Mouse (Mus musculus) liver, embryonic 14.5 days (tissue): ENCODE results near the gene Spon1.

Source experiments
- CTCF ChIP-seq: IDR thresholded peaks from 2 replicates; pipeline ENCODE4 v1.5.1; 2016; ENCODE audit warnings: antibody characterized with exemption, low read depth, control low read depth
- EP300 ChIP-seq: IDR thresholded peaks from 2 replicates; pipeline ENCODE4 v1.6.1; 2016; ENCODE audit warnings: antibody characterized with exemption, low read depth

DNA sequence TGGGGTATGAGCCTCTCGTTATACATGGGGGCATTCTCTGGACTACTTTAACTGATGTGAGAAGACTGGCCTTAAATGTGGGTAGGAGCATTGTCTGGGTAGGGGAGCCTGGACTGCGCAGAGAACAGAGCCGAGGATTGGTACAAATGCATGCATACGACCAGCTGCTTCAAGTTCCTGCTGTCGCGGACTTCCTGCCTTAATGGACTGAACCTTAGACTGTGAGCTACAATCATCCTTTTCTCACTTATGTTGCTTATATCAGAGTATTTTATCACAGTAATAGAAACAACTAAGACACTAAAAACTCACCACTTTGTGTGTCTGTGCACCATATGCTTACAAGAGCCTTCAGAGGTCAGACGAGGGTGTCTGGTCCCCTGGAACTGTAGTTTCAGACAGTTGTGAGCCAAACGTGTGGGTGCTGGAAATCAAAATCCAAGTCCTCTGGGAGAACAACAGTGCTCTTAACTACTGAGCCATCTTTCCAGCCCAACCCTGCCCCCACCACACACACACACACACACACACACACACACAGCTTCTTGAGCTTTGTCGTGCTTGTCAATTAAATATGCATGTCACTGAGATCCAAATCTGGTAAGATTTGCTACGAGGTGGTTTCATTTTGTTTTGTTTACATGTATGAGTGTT is 325.2 kb downstream of the Spon1 start:
- no peak for TF ChIP-seq CTCF
- no peak for TF ChIP-seq EP300
